Mouse (Mus musculus) testis, postnatal 14 days (tissue): ENCODE measurements around the gene Klra7.
"Not testable (repeated sequence)": the region's sequence is repeated elsewhere in the genome, so short reads cannot be mapped to it uniquely, and the experiment has no call there.

ENCODE experiments used
- DNase-seq: peaks from one replicate; pipeline ENCODE4 v3.0.0; 2021; ENCODE audit warnings: low spot score

Klra7 gene

GRCm38 (mm10) chr6:130233222-130233621, at the start of gene Klra7:
Klra7 (minus strand) TSS chr6:130233322.
- DNase-seq = no peak

GRCm38 (mm10) chr6:130281828-130282227, 48.7 kb upstream of the Klra7 start, which contains the start of gene Klra10:
Klra10 (minus strand) TSS chr6:130281928.
- DNase-seq = not testable (repeated sequence)

GRCm38 (mm10) chr6:130255326-130255725, 22.2 kb upstream of the Klra7 start:
- no peak for DNase-seq

GRCm38 (mm10) chr6:130237536-130237935, 4.4 kb upstream of the Klra7 start:
- no peak for DNase-seq

GRCm38 (mm10) chr6:130236635-130237034, 3.5 kb upstream of the Klra7 start:
- no peak for DNase-seq

- DNase-seq = not testable (repeated sequence)
These were observed 35.7 kb downstream of the Klra7 start for GRCm38 (mm10) chr6:130197453-130197852.

- not testable (repeated sequence) for DNase-seq
These were observed 40.1 kb downstream of the Klra7 start, which contains the start of gene Klra9 for GRCm38 (mm10) chr6:130193012-130193411. Klra9 (minus strand) TSS chr6:130193112.
